Mouse (Mus musculus) neural tube, embryonic 13.5 days (tissue): Measurements from ENCODE around the gene Osbpl2. TPM values are rescaled to one million over a fixed set of nuclear protein-coding genes. Genes with fewer than 3 reads are reported as not detected.

Experiments used
- ATAC-seq: fragments of 200-750 bp; cut with Nextera tagmentation; 2 replicates; pipeline ENCODE4 v1.8.0; 2017; ENCODE audit warnings: low read depth, mild to moderate bottlenecking, moderate TSS enrichment, moderate library complexity
- H3K27ac ChIP-seq: fragments of 300-500 bp; sonication (generic); replicated peaks from 2 replicates; pipeline ENCODE4 v1.5.1; 2015; ENCODE audit warnings: moderate library complexity, mild to moderate bottlenecking, inconsistent platforms
- H3K27me3 ChIP-seq: fragments of 300-500 bp; sonication (generic); 2 replicates; pipeline ENCODE4 v1.6.1; 2015; ENCODE audit warnings: mild to moderate bottlenecking, inconsistent platforms
- H3K36me3 ChIP-seq: fragments of 300-500 bp; sonication (generic); 2 replicates; pipeline ENCODE4 v1.6.1; 2015; ENCODE audit warnings: mild to moderate bottlenecking, inconsistent platforms
- H3K4me1 ChIP-seq: fragments of 300-500 bp; sonication (generic); replicated peaks from 2 replicates; pipeline ENCODE4 v1.6.1; 2015; ENCODE audit warnings: inconsistent platforms
- H3K4me2 ChIP-seq: fragments of 300-500 bp; sonication (generic); 2 replicates; pipeline ENCODE4 v1.6.1; 2015; ENCODE audit warnings: inconsistent platforms, mild to moderate bottlenecking, moderate library complexity
- H3K4me3 ChIP-seq: fragments of 300-500 bp; sonication (generic); 2 replicates; pipeline ENCODE4 v1.5.1; 2015; ENCODE audit warnings: mild to moderate bottlenecking, inconsistent platforms
- H3K9ac ChIP-seq: fragments of 300-500 bp; sonication (generic); 2 replicates; pipeline ENCODE4 v1.6.1; 2015; ENCODE audit warnings: moderate library complexity, mild to moderate bottlenecking, inconsistent platforms
- H3K9me3 ChIP-seq: fragments of 300-500 bp; sonication (generic); 2 replicates; pipeline ENCODE4 v1.6.1; 2016; ENCODE audit warnings: inconsistent platforms
- WGBS: fragments of 180-500 bp; shearing (Covaris S2); methylation state at CpG from one replicate; pipeline ENCODE4 v1.1.7; 2015; 5-methylcytosine and 5-hydroxymethylcytosine counted together
- polyA plus RNA-seq: library from polyadenylated mRNA; unstranded; fragments of >200 nt; fragmentation: Nextera tagmentation; extraction: Ambion mirVana; gene quantifications from 2 replicates; pipeline ENCODE4 v1.2.1, GENCODE M21; 2015

The Osbpl2 gene
- 61.2 and 64.5 TPM in 2 replicates for polyA plus RNA-seq

- peak within 1 kb of the TSS; percentile 88 for H3K27ac ChIP-seq
- no peaks in the 10 kb centered on the region for H3K9me3 ChIP-seq
- H3K36me3 ChIP-seq: peaks cover 10% of the 10 kb centered on the region
- peaks cover 56% of the 10 kb centered on the region for H3K4me1 ChIP-seq
- H3K9ac ChIP-seq: peak within 1 kb of the TSS; percentile 89
- peak within 1 kb of the TSS; percentile 90 for H3K4me3 ChIP-seq
- no peaks in the 10 kb centered on the region for H3K27me3 ChIP-seq
- peak within 1 kb of the TSS; percentile 93 for H3K4me2 ChIP-seq
- ATAC-seq: peak; percentile 97
- WGBS: under 1% methylated on average over 54 of the region's 55 CpGs
Observed at GRCm38 (mm10) chr2:180118661-180119438, at the start of gene Osbpl2. Gene Osbpl2, plus strand, starts transcription at chr2:180119306.

GRCm38 (mm10) chr2:180069770-180070480, 49.2 kb upstream of the Osbpl2 start:
- H3K27ac ChIP-seq: peak overlapping the region; percentile 90
- H3K4me3 ChIP-seq: peak overlapping the region; percentile 70
- no peaks in the 10 kb centered on the region for H3K9me3 ChIP-seq
- no peaks in the 10 kb centered on the region for H3K27me3 ChIP-seq
- 37% methylated on average over 20 of the region's 20 CpGs for WGBS
- H3K9ac ChIP-seq: peak overlapping the region; percentile 85
- H3K4me1 ChIP-seq: peaks cover 19% of the 10 kb centered on the region
- H3K36me3 ChIP-seq: peaks cover 32% of the 10 kb centered on the region
- peak overlapping the region; percentile 74 for H3K4me2 ChIP-seq
- peak; percentile 30; the same call in 1 of the 2 replicates for ATAC-seq

DNA sequence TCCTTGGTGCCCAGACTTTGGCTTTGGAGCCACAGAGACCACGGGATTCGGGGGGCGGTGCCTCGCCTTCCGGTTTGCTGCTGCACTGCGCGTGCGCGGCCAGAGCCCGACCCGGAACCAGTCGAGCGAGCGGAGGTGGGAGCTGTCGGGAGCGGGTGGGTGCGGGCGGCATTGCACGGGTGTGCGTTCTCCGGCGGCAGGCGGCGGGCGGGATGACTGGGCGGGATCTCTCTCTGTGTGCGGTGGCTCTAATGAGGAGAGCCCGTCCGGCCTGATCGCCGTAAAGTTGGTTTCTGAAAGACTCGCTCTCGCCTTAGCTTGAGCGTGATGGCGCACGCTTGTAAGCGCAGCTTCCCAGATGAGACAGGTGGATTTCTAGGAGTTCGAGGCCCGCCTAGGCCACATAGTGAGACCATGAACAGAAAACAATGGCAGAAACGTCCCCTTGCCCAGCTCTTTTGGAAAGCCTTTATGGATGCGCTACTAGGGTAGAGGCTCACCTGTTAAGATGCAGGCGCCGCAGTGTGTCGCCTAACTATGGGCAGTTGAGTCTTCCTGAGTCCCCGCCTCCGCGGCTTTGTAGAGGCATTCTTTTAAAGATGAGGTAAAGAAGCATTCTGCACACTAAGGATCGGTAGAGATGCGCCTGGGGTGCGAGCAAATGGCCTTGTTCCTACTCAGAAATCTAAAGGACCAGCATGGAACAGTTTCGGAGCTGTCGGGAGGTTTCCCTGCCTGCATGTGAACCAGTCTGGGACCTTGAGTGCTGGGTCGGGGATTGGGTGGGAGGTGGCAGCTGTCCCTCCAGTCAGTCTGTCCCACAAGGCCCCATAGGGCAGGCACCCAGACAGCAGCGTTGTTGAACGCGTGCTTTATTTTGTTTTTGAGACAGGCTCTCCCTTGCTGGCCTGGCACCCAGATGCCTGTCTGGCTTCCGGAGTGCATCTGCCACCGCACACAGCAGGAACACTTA, 48.3 kb upstream of the Osbpl2 start, which contains the start of gene Mtg2:
Mtg2 (plus strand) TSS at position 108 of the 973 bp plus-strand sequence.
- H3K9ac ChIP-seq: peak within 1 kb of the TSS; percentile 85
- WGBS: 5% methylated on average over 57 of the region's 58 CpGs
- H3K27me3 ChIP-seq: no peaks in the 10 kb centered on the region
- H3K4me1 ChIP-seq: peaks cover 19% of the 10 kb centered on the region
- no peaks in the 10 kb centered on the region for H3K9me3 ChIP-seq
- peak; percentile 97 for ATAC-seq
- peak within 1 kb of the TSS; percentile 90 for H3K27ac ChIP-seq
- peaks cover 28% of the 10 kb centered on the region for H3K36me3 ChIP-seq
- H3K4me3 ChIP-seq: peak within 1 kb of the TSS; percentile 70
- peak within 1 kb of the TSS; percentile 74 for H3K4me2 ChIP-seq

DNA sequence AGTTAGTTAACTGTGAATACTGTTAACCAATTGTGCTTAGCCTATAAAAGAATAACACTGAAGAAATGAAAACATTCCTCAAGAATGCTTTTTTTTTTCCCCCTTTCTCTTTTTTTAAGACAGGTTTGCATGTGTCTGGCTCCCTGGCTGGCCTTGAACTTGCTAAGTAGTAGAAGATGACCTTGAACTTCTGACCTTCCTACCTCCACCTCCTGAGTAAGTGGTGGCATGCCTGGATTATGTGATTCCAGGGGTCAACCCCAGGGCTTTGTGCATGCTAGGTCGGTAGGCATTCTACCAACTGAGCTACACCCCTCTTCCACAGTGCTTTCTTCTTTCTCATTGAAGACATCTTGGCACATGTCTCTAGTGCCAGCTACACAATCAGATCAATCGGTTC, 47.4 kb upstream of the Osbpl2 start:
- Histone ChIP-seq H3K36me3 (peaks cover 28% of the 10 kb centered on the region), H3K9me3 (no peaks in the 10 kb centered on the region), H3K4me3 (no peak overlapping the region), H3K27me3 (no peaks in the 10 kb centered on the region), H3K4me1 (peaks cover 19% of the 10 kb centered on the region), H3K9ac (no peak overlapping the region), H3K4me2 (peak overlapping the region; percentile 74; the same call in 1 of the 2 replicates), H3K27ac (no peak overlapping the region)
- no peak for ATAC-seq
- 84% methylated on average over 2 of the region's 2 CpGs for WGBS

GRCm38 (mm10) chr2:180072886-180073285, 46.2 kb upstream of the Osbpl2 start:
- no peak overlapping the region for H3K4me2 ChIP-seq
- no peaks in the 10 kb centered on the region for H3K9me3 ChIP-seq
- H3K27ac ChIP-seq: no peak overlapping the region
- H3K27me3 ChIP-seq: no peaks in the 10 kb centered on the region
- H3K36me3 ChIP-seq: peaks cover 29% of the 10 kb centered on the region
- no peak overlapping the region for H3K4me3 ChIP-seq
- ATAC-seq: no peak
- WGBS: 93% methylated on average over 7 of the region's 7 CpGs
- peaks cover 19% of the 10 kb centered on the region for H3K4me1 ChIP-seq
- H3K9ac ChIP-seq: no peak overlapping the region

GRCm38 (mm10) chr2:180077622-180078021, 41.5 kb upstream of the Osbpl2 start:
- Histone ChIP-seq H3K4me1 (no peaks in the 10 kb centered on the region), H3K27me3 (no peaks in the 10 kb centered on the region), H3K36me3 (peaks cover 54% of the 10 kb centered on the region), H3K9me3 (no peaks in the 10 kb centered on the region), H3K27ac (no peak overlapping the region), H3K4me2 (no peak overlapping the region), H3K9ac (no peak overlapping the region), H3K4me3 (no peak overlapping the region)
- no peak for ATAC-seq
- WGBS: 76% methylated on average over 3 of the region's 3 CpGs

DNA sequence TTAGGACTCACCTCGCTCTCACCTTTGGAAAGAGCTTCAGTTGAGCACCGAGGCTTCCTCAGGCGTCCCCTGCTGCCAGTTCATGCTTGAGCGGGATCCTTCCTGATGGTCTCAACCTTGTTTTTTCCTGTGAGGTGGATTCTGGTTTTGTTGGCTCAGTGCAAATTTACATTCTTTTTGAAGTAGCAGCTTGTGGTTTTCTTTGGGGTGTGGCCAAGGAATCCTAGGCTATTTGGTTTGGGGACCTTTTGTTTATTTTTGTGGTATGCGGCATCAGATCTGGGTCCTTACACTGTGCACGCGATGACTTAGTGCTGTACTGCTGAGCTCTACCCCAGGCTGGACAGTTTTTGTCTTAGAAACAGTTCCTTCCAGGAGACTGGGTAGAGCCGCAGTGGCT, 38.4 kb upstream of the Osbpl2 start:
- H3K9me3 ChIP-seq: no peaks in the 10 kb centered on the region
- no peaks in the 10 kb centered on the region for H3K27me3 ChIP-seq
- no peak for ATAC-seq
- WGBS: 89% methylated on average over 8 of the region's 8 CpGs
- H3K4me3 ChIP-seq: no peak overlapping the region
- peaks cover 68% of the 10 kb centered on the region for H3K36me3 ChIP-seq
- H3K27ac ChIP-seq: no peak overlapping the region
- H3K4me1 ChIP-seq: no peaks in the 10 kb centered on the region
- no peak overlapping the region for H3K9ac ChIP-seq
- H3K4me2 ChIP-seq: no peak overlapping the region

GRCm38 (mm10) chr2:180083063-180083462, 36.0 kb upstream of the Osbpl2 start:
- Histone ChIP-seq H3K27me3 (no peaks in the 10 kb centered on the region), H3K27ac (no peak overlapping the region), H3K9me3 (no peaks in the 10 kb centered on the region), H3K4me2 (no peak overlapping the region), H3K36me3 (peaks cover 66% of the 10 kb centered on the region), H3K9ac (no peak overlapping the region), H3K4me3 (no peak overlapping the region), H3K4me1 (peaks cover 5% of the 10 kb centered on the region; the same call in 1 of the 2 replicates)
- 88% methylated on average over 10 of the region's 10 CpGs for WGBS
- ATAC-seq: no peak

DNA sequence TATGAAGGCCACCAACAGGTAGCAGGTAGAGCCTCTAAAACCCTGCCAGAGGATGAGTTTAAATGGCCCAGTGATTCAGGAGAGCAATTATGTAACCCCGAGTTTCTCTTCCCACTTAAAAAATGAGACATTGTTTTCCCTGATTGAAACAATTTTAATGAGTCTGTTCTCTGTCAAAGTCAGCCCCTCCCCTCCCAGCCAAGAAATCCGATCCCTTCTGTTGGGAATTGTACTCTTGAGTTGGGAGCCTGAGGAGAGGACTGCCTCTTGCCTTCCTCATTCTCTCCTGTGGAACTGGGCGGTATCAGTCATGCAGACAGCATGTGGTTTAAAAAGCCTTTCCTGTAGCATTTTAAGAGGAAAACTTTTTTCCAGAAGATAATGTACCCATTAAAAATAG, 34.5 kb upstream of the Osbpl2 start:
- no peak overlapping the region for H3K4me2 ChIP-seq
- peaks cover 5% of the 10 kb centered on the region; the same call in 1 of the 2 replicates for H3K4me1 ChIP-seq
- ATAC-seq: no peak
- H3K9me3 ChIP-seq: no peaks in the 10 kb centered on the region
- no peak overlapping the region for H3K27ac ChIP-seq
- H3K27me3 ChIP-seq: no peaks in the 10 kb centered on the region
- peaks cover 51% of the 10 kb centered on the region for H3K36me3 ChIP-seq
- 50% methylated on average over 3 of the region's 3 CpGs for WGBS
- H3K4me3 ChIP-seq: no peak overlapping the region
- H3K9ac ChIP-seq: no peak overlapping the region

- 0 out of 2 replicates have a peak, but pooled peaks have one; percentile 13 for ATAC-seq
- 73% methylated on average over 16 of the region's 16 CpGs for WGBS
Observed at GRCm38 (mm10) chr2:180085926-180086636, 33.0 kb upstream of the Osbpl2 start.

GRCm38 (mm10) chr2:180086637-180087027, 32.5 kb upstream of the Osbpl2 start:
- Histone ChIP-seq H3K9ac (no peak overlapping the region), H3K36me3 (peaks cover 44% of the 10 kb centered on the region), H3K4me2 (no peak overlapping the region), H3K27me3 (no peaks in the 10 kb centered on the region), H3K9me3 (no peaks in the 10 kb centered on the region), H3K4me3 (no peak overlapping the region), H3K4me1 (peaks cover 5% of the 10 kb centered on the region; the same call in 1 of the 2 replicates), H3K27ac (peak overlapping the region; percentile 23; the same call in 1 of the 2 replicates)
- 75% methylated on average over 5 of the region's 5 CpGs for WGBS
- ATAC-seq: 0 out of 2 replicates have a peak, but pooled peaks have one; percentile 21

More at GRCm38 (mm10) chr2:180085926-180086636, 33.0 kb upstream of the Osbpl2 start:
- peak overlapping the region; percentile 23; the same call in 1 of the 2 replicates for H3K27ac ChIP-seq
- H3K9me3 ChIP-seq: no peaks in the 10 kb centered on the region
- no peaks in the 10 kb centered on the region for H3K27me3 ChIP-seq
- no peak overlapping the region for H3K9ac ChIP-seq
- no peak overlapping the region for H3K4me2 ChIP-seq
- no peak overlapping the region for H3K4me3 ChIP-seq
- H3K36me3 ChIP-seq: peaks cover 47% of the 10 kb centered on the region
- peaks cover 5% of the 10 kb centered on the region; the same call in 1 of the 2 replicates for H3K4me1 ChIP-seq
